Mouse (Mus musculus) thymus, adult 2 months (tissue): ENCODE data around the gene Ttc7. TPM values are rescaled to one million over a fixed set of nuclear protein-coding genes. Genes with fewer than 3 reads are reported as not detected.

Experiments used
- DNase-seq: peaks from one replicate; pipeline ENCODE4 v3.0.0; 2021
- H3K27ac ChIP-seq: fragments of 200-500 bp; 2 replicates; pipeline ENCODE4 v1.5.1; 2012; ENCODE audit warnings: low read length, control low read depth; ENCODE audit not compliant: control insufficient read depth, insufficient read depth
- H3K27me3 ChIP-seq: fragments of 200-500 bp; 2 replicates; pipeline ENCODE4 v1.6.1; 2012; ENCODE audit warnings: mild to moderate bottlenecking, low read length, moderate library complexity, mixed read lengths; ENCODE audit not compliant: control insufficient read depth, insufficient read depth
- H3K36me3 ChIP-seq: fragments of 200-500 bp; 2 replicates; pipeline ENCODE4 v1.6.1; 2012; ENCODE audit warnings: mild to moderate bottlenecking, low read length, moderate library complexity; ENCODE audit not compliant: control insufficient read depth, insufficient read depth
- H3K4me1 ChIP-seq: fragments of 200-500 bp; replicated peaks from 2 replicates; pipeline ENCODE4 v1.6.1; 2012; ENCODE audit warnings: low read length; ENCODE audit not compliant: control insufficient read depth, insufficient read depth
- H3K4me3 ChIP-seq: fragments of 200-500 bp; 2 replicates; pipeline ENCODE4 v1.5.1; 2012; ENCODE audit warnings: mild to moderate bottlenecking, low read length, control low read depth, moderate library complexity; ENCODE audit not compliant: control insufficient read depth, insufficient read depth
- CTCF ChIP-seq: fragments of 200-500 bp; IDR thresholded peaks from 2 replicates; pipeline ENCODE4 v1.5.1; 2012; ENCODE audit warnings: mild to moderate bottlenecking, control low read depth, low read length, moderate library complexity, borderline replicate concordance; ENCODE audit not compliant: control insufficient read depth, poor library complexity, insufficient read depth; ENCODE audit errors: extremely low read depth
- POLR2A ChIP-seq: fragments of 200-500 bp; IDR thresholded peaks from 2 replicates; pipeline ENCODE4 v1.6.1; 2012; ENCODE audit warnings: mild to moderate bottlenecking, low read length, control low read depth, moderate library complexity; ENCODE audit not compliant: control insufficient read depth, poor library complexity, insufficient read depth; ENCODE audit errors: extremely low read depth
- WGBS: fragments of 180-500 bp; shearing (Covaris S2); methylation state at CpG from one replicate; pipeline ENCODE4 v1.1.7; 2018; 5-methylcytosine and 5-hydroxymethylcytosine counted together
- polyA plus RNA-seq: library from polyadenylated mRNA; depleted of rRNA; stranded (reverse); fragments of >200 nt; gene quantifications from 2 replicates; pipeline ENCODE4 v1.2.3, GENCODE M21; 2012

Gene Ttc7
- polyA plus RNA-seq, 1 experiment, result 93.6 TPM

GRCm38 (mm10) chr17:87275363-87276341, 7.0 kb upstream of the Ttc7 start:
- TF ChIP-seq CTCF, result no peak
- TF ChIP-seq POLR2A, result no peak
- H3K4me3 ChIP-seq, result no peak overlapping the region
- no peaks in the 10 kb centered on the region for H3K27me3 ChIP-seq
- no peaks in the 10 kb centered on the region for H3K4me1 ChIP-seq
- WGBS, result 86% methylated on average over 15 of the region's 15 CpGs
- no peaks in the 10 kb centered on the region for H3K36me3 ChIP-seq
- H3K27ac ChIP-seq, result no peak overlapping the region
- no peak for DNase-seq

- no peak overlapping the region for H3K27ac ChIP-seq
- under 1% methylated on average over 44 of the region's 44 CpGs for WGBS
- no peak for TF ChIP-seq CTCF
- TF ChIP-seq POLR2A, result no peak
- H3K4me3 ChIP-seq, result peak overlapping the region; percentile 66
- no peaks in the 10 kb centered on the region for H3K27me3 ChIP-seq
- peaks cover 31% of the 10 kb centered on the region for H3K4me1 ChIP-seq
- H3K36me3 ChIP-seq, result no peaks in the 10 kb centered on the region
- DNase-seq, result peak; percentile 89
Measured at GRCm38 (mm10) chr17:87282007-87282705, 530 bp upstream of the Ttc7 start.

GRCm38 (mm10) chr17:87283055-87283754, 519 bp downstream of the Ttc7 start:
- peaks cover 36% of the 10 kb centered on the region for H3K4me1 ChIP-seq
- H3K27ac ChIP-seq, result peak overlapping the region; percentile 25
- peak; percentile 72 for DNase-seq
- TF ChIP-seq CTCF (no peak), POLR2A (no peak)
- no peaks in the 10 kb centered on the region for H3K36me3 ChIP-seq
- H3K4me3 ChIP-seq, result peak overlapping the region; percentile 66
- under 1% methylated on average over 56 of the region's 56 CpGs for WGBS
- no peaks in the 10 kb centered on the region for H3K27me3 ChIP-seq

GRCm38 (mm10) chr17:87283755-87284481, 1.2 kb downstream of the Ttc7 start:
- no peaks in the 10 kb centered on the region for H3K27me3 ChIP-seq
- no peaks in the 10 kb centered on the region for H3K36me3 ChIP-seq
- H3K27ac ChIP-seq, result no peak overlapping the region
- 4% methylated on average over 21 of the region's 21 CpGs for whole genome bisulfite sequencing
- no peak for TF ChIP-seq CTCF
- no peak for TF ChIP-seq POLR2A
- DNase-seq, result peak; percentile 54
- H3K4me1 ChIP-seq, result peaks cover 39% of the 10 kb centered on the region
- H3K4me3 ChIP-seq, result peak overlapping the region; percentile 66

- Histone ChIP-seq H3K36me3 (no peaks in the 10 kb centered on the region), H3K27ac (no peak overlapping the region), H3K4me1 (peaks cover 39% of the 10 kb centered on the region), H3K27me3 (no peaks in the 10 kb centered on the region), H3K4me3 (no peak overlapping the region)
- DNase-seq, result no peak
- 83% methylated on average over 7 of the region's 7 CpGs for WGBS
- TF ChIP-seq CTCF, result no peak
- TF ChIP-seq POLR2A, result no peak
Measured at GRCm38 (mm10) chr17:87284482-87285040, 1.9 kb downstream of the Ttc7 start.
